Comparison of ENCODE assay signal across 8 mouse cellular contexts in the genomic region with DNA sequence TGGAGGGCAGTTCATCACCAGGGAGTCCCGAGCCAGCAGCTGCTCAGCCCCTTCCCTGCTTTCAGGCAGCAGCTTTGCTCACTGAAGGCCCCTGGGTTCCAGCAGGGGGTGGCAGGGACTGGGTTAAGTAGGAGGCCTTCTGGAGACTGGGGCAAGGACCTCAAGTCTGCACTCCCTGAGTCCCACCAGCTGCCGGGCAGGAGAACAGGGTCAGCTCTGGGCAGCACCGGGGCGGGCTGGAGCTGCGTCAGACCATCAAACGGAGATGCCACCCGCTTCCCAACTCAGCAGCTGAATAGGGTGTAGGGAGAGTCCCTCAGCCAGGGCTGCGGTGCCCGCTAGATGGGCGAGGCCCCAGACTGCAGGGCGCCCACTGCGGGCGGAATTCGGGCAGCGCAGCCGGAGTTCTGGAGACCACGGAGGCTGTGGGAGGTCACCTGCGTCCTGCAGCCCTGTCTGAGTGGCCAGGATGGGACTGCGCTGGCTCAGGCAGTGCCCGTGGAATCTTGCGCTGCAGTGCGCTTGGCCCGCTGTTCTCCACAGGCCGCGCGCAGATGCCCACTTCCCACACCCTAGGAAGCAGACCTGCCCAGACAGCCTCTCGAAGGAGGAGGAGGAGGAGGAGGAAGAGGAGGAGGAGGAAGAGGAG. TPM values are rescaled to one million over a fixed set of nuclear protein-coding genes. Genes with fewer than 3 reads are reported as not detected.
DNase-seq lines count a peak whose midpoint lies in the region; ATAC-seq and TF ChIP-seq lines count a peak whose summit lies in the region.

No protein-coding gene starts in this region.

- WGBS in liver, postnatal 0 days (ENCODE audit: insufficient replicate concordance): 4% methylated on average over 27 of the region's 27 CpGs
- 4% methylated on average over 27 of the region's 27 CpGs for WGBS in intestine, embryonic 16.5 days
- WGBS in stomach, embryonic 16.5 days: 3% methylated on average over 27 of the region's 27 CpGs

- peaks cover 15% of the 10 kb centered on the region for H3K27me3 ChIP-seq in liver, postnatal 0 days (ENCODE audit: insufficient read depth, low read length)
- H3K27me3 ChIP-seq in intestine, embryonic 16.5 days (replicated peaks; ENCODE audit: control insufficient read depth, insufficient read depth, low read length): peaks cover 2% of the 10 kb centered on the region; the same call in 1 of the 2 replicates
- H3K27me3 ChIP-seq in stomach, embryonic 16.5 days (ENCODE audit: control insufficient read depth, insufficient read depth, low read length): peaks cover 11% of the 10 kb centered on the region; the same call in 1 of the 2 replicates

- H3K9ac ChIP-seq in liver, postnatal 0 days (replicated peaks): no peak overlapping the region
- H3K9ac ChIP-seq in intestine, embryonic 16.5 days (ENCODE audit: low read depth, low read length): no peak overlapping the region
- H3K9ac ChIP-seq in stomach, embryonic 16.5 days (ENCODE audit: low read length): peak overlapping the region; percentile 3; the same call in 1 of the 2 replicates

- ATAC-seq in liver, postnatal 0 days: no peak
- 0 out of 2 replicates have a peak, but pooled peaks have one; percentile 28 for ATAC-seq in intestine, embryonic 16.5 days
- peak; percentile 64 for ATAC-seq in stomach, embryonic 16.5 days (ENCODE audit: insufficient read depth, low FRiP score)

- H3K4me2 ChIP-seq in liver, postnatal 0 days (ENCODE audit: low read depth, low read length): no peak overlapping the region
- peak overlapping the region; percentile 28 for H3K4me2 ChIP-seq in intestine, embryonic 16.5 days (ENCODE audit: low read depth, low read length)
- H3K4me2 ChIP-seq in stomach, embryonic 16.5 days (ENCODE audit: low read depth, low read length): peak overlapping the region; percentile 37

- H3K4me3 ChIP-seq in liver, postnatal 0 days (ENCODE audit: low read depth, low read length): no peak overlapping the region
- no peak overlapping the region; the same call in 1 of the 2 replicates for H3K4me3 ChIP-seq in intestine, embryonic 16.5 days (ENCODE audit: low read length)
- H3K4me3 ChIP-seq in stomach, embryonic 16.5 days (replicated peaks; ENCODE audit: low read length): 0 out of 2 replicates have a peak overlapping the region, but pooled peaks have one; percentile 12

- H3K4me1 ChIP-seq in liver, postnatal 0 days (ENCODE audit: insufficient read depth): no peaks in the 10 kb centered on the region
- 0 out of 2 replicates have a peak, but pooled peaks cover 2% of the 10 kb centered on the region for H3K4me1 ChIP-seq in intestine, embryonic 16.5 days (ENCODE audit: control insufficient read depth, insufficient read depth, low read length)
- H3K4me1 ChIP-seq in stomach, embryonic 16.5 days (ENCODE audit: control insufficient read depth, insufficient read depth, low read length): 0 out of 2 replicates have a peak, but pooled peaks cover 3% of the 10 kb centered on the region

- no peaks in the 10 kb centered on the region for H3K36me3 ChIP-seq in liver, postnatal 0 days (replicated peaks; ENCODE audit: insufficient read depth, low read length)
- H3K36me3 ChIP-seq in intestine, embryonic 16.5 days (ENCODE audit: control insufficient read depth, insufficient read depth, low read length): no peaks in the 10 kb centered on the region
- no peaks in the 10 kb centered on the region for H3K36me3 ChIP-seq in stomach, embryonic 16.5 days (ENCODE audit: control insufficient read depth, insufficient read depth, low read length)

- no peak overlapping the region for H3K27ac ChIP-seq in liver, postnatal 0 days (ENCODE audit: low read depth)
- H3K27ac ChIP-seq in intestine, embryonic 16.5 days (ENCODE audit: low read length): no peak overlapping the region
- no peak overlapping the region for H3K27ac ChIP-seq in stomach, embryonic 16.5 days (ENCODE audit: low read length)

- H3K9me3 ChIP-seq in liver, postnatal 0 days (ENCODE audit: low read length): no peaks in the 10 kb centered on the region
- no peaks in the 10 kb centered on the region for H3K9me3 ChIP-seq in intestine, embryonic 16.5 days (ENCODE audit: control insufficient read depth, low read length)
- no peaks in the 10 kb centered on the region for H3K9me3 ChIP-seq in stomach, embryonic 16.5 days (replicated peaks; ENCODE audit: control insufficient read depth, low read length)

- DNase-seq in liver: peak; percentile 5
- DNase-seq in liver, postnatal 0 days: no peak
- peak; percentile 35 to 40 for DNase-seq in cerebellum, postnatal 36 days
- peak; percentile 49 to 64 for DNase-seq in frontal cortex, postnatal 36 days (ENCODE audit: low spot score in 2 of 2)
- DNase-seq in mesoderm, embryonic 11.5 days (ENCODE audit: low read depth, low spot score): peak; percentile 52
- no peak for DNase-seq in T-cell, adult 2 months (ENCODE audit: low spot score)

- no peak for TF ChIP-seq EP300 in liver, postnatal 0 days (IDR thresholded peaks at IDR 0.05; ENCODE audit: low read depth)

- no peak for TF ChIP-seq CTCF in liver, postnatal 0 days (IDR thresholded peaks at IDR 0.05; ENCODE audit: low read depth)

RNA-seq across cellular contexts. Expression of a gene that starts 4.3 kb away (rescaled TPM):
- not detected in 2 replicates for polyA plus RNA-seq in liver, postnatal 0 days (2015; fragmentation: Nextera tagmentation; extraction: Ambion mirVana)
- not detected in 2 replicates for polyA plus RNA-seq in intestine, embryonic 16.5 days (2015; fragmentation: Nextera tagmentation; extraction: Ambion mirVana)
- polyA plus RNA-seq in stomach, embryonic 16.5 days (2015; fragmentation: Nextera tagmentation; extraction: Ambion mirVana): not detected in 2 replicates

Comparison
In these comparisons a context has a peak if more than half of its experiments do, and no peak if none do; other contexts are left out.
1. DNase-seq: peak in liver (single experiment), cerebellum, postnatal 36 days (2 of 2), frontal cortex, postnatal 36 days (2 of 2) and mesoderm, embryonic 11.5 days (single experiment); none in liver, postnatal 0 days (single experiment) and T-cell, adult 2 months (single experiment).